Mouse (Mus musculus): Measurements from ENCODE around the gene Prkra. TPM values are rescaled to one million over a fixed set of nuclear protein-coding genes. Genes with fewer than 3 reads are reported as not detected.

Gene Prkra
- total RNA-seq, 2 experiments from 2014 or later: 7.5 TPM; not detected in 1

GRCm38 (mm10) chr2:76592401-76592924 lies 55.4 kb downstream of the Prkra start:
- ATAC-seq (replicated peaks; ENCODE audit: low FRiP score, poor library complexity, severe bottlenecking): no peak

GRCm38 (mm10) chr2:76590221-76590620 lies 57.6 kb downstream of the Prkra start:
- ATAC-seq (replicated peaks; ENCODE audit: low FRiP score, poor library complexity, severe bottlenecking): no peak

- ATAC-seq (replicated peaks; ENCODE audit: low FRiP score, poor library complexity, severe bottlenecking): no peak
Observed at GRCm38 (mm10) chr2:76586906-76587305, 60.9 kb downstream of the Prkra start.

DNA sequence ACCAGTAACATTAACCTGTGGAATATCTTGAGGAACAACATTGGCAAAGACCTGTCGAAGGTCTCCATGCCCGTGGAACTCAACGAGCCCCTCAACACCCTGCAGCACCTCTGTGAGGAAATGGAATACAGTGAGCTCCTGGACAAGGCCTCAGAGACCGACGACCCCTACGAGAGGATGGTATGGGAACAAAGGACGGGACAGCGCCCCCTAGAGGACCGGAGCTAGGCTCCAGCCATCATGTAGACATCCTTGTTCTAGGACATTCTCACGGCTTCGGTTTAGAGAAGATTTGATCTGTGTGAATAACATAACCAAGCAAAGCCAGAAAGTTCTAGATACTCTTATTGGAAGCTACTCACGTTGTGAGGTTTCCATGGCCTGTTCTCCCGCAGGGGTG lies 62.7 kb downstream of the Prkra start:
- no peak for ATAC-seq (replicated peaks; ENCODE audit: low FRiP score, poor library complexity, severe bottlenecking)

Other genes with a start within 250 kb of the Prkra start
- gene Osbpl6, start 241.5 kb downstream of the Prkra start, total RNA-seq (2015; ENCODE audit: low replicate concordance): not detected in 2 replicates
- 0.14 TPM in 1 of 2 replicates, not detected in the other for gene Osbpl6, start 241.5 kb downstream of the Prkra start, total RNA-seq (2017; ENCODE audit: low replicate concordance)
- not detected in 2 replicates for gene Pjvk, start 461 bp upstream of the Prkra start, total RNA-seq (2015; ENCODE audit: low replicate concordance)
- gene Pjvk, start 461 bp upstream of the Prkra start, total RNA-seq (2017; ENCODE audit: low replicate concordance): not detected in 2 replicates
- 2.3 TPM in 1 of 2 replicates, not detected in the other for gene Fkbp7, start 25.1 kb upstream of the Prkra start, total RNA-seq (2015; ENCODE audit: low replicate concordance)
- gene Fkbp7, start 25.1 kb upstream of the Prkra start, total RNA-seq (2017; ENCODE audit: low replicate concordance): 0.70 and 2.9 TPM in 2 replicates
- 2.5 and 8.2 TPM in 2 replicates for gene Plekha3, start 27.3 kb upstream of the Prkra start, total RNA-seq (2015; ENCODE audit: low replicate concordance)
- gene Plekha3, start 27.3 kb upstream of the Prkra start, total RNA-seq (2017; ENCODE audit: low replicate concordance): 2.9 and 7.2 TPM in 2 replicates

All from erythroblast, adult 5-6 weeks (primary cell).